Mouse (Mus musculus) liver, embryonic 14.5 days (tissue): Measurements from ENCODE around the gene Cdc42se2. TPM values are rescaled to one million over a fixed set of nuclear protein-coding genes. Genes with fewer than 3 reads are reported as not detected.

Experiments
- ATAC-seq: fragments of 200-750 bp; cut with Nextera tagmentation; 2 replicates; pipeline ENCODE4 v1.8.0; 2017; ENCODE audit warnings: moderate number of reproducible peaks, mild to moderate bottlenecking, moderate library complexity; ENCODE audit not compliant: insufficient read depth
- DNase-seq, 3 experiments: peaks; one replicate each; pipeline ENCODE4 v3.0.0-alpha.2; 2012 to 2013; ENCODE audit warnings: low read depth in 3 of 3, low spot score in 3 of 3
- H3K27ac ChIP-seq: fragments of 300-500 bp; sonication (generic); 2 replicates; pipeline ENCODE4 v1.5.1; 2014; ENCODE audit warnings: moderate library complexity, mild to moderate bottlenecking, control low read depth, inconsistent platforms
- H3K27me3 ChIP-seq: fragments of 300-500 bp; sonication (generic); 2 replicates; pipeline ENCODE4 v1.6.1; 2014; ENCODE audit warnings: mild to moderate bottlenecking, low read length, moderate library complexity; ENCODE audit not compliant: control insufficient read depth, insufficient read depth
- H3K36me3 ChIP-seq: fragments of 300-500 bp; sonication (generic); replicated peaks from 2 replicates; pipeline ENCODE4 v1.6.1; 2014; ENCODE audit warnings: low read depth; ENCODE audit not compliant: control insufficient read depth, insufficient read depth
- H3K4me1 ChIP-seq, 2 experiments: fragments of 200-500 bp in 1 of 2; fragments of 300-500 bp in 1 of 2; sonication (generic) in 1 of 2; replicated peaks; 2 replicates each; pipeline ENCODE4 v1.6.1; 2012 to 2014; ENCODE audit warnings: antibody characterized with exemption in 1 of 2, inconsistent platforms in 1 of 2, low read length in 1 of 2; ENCODE audit not compliant: control insufficient read depth in 2 of 2, insufficient read depth in 2 of 2
- H3K4me2 ChIP-seq: fragments of 300-500 bp; sonication (generic); 2 replicates; pipeline ENCODE4 v1.6.1; 2014; ENCODE audit warnings: low read depth, mild to moderate bottlenecking, control low read depth, moderate library complexity
- H3K4me3 ChIP-seq, 2 experiments: fragments of 200-500 bp in 1 of 2; fragments of 300-500 bp in 1 of 2; sonication (generic) in 1 of 2; 2 replicates each; pipeline ENCODE4 v1.5.1; 2012 to 2014; ENCODE audit warnings: low read depth in 2 of 2, low read length in 2 of 2, mild to moderate bottlenecking in 2 of 2, control low read depth in 1 of 2, inconsistent platforms in 1 of 2, moderate library complexity in 1 of 2; ENCODE audit not compliant: insufficient read depth in 1 of 2
- H3K9ac ChIP-seq: fragments of 300-500 bp; sonication (generic); replicated peaks from 2 replicates; pipeline ENCODE4 v1.6.1; 2014; ENCODE audit warnings: mild to moderate bottlenecking, control low read depth, moderate library complexity
- H3K9me3 ChIP-seq: fragments of 300-500 bp; sonication (generic); 2 replicates; pipeline ENCODE4 v1.6.1; 2016; ENCODE audit warnings: low read length, mixed read lengths; ENCODE audit not compliant: control insufficient read depth
- CTCF ChIP-seq: IDR thresholded peaks from 2 replicates; pipeline ENCODE4 v1.5.1; 2016; ENCODE audit warnings: antibody characterized with exemption, low read depth, control low read depth
- EP300 ChIP-seq: IDR thresholded peaks from 2 replicates; pipeline ENCODE4 v1.6.1; 2016; ENCODE audit warnings: antibody characterized with exemption, low read depth
- WGBS: fragments of 180-500 bp; shearing (Covaris S2); extraction: QIAGEN DNeasy Blood & Tissue Kit; methylation state at CpG from one replicate; pipeline ENCODE4 v1.1.7; 2014; ENCODE audit not compliant: insufficient replicate concordance; 5-methylcytosine and 5-hydroxymethylcytosine counted together
- polyA plus RNA-seq, 2 experiments: library from polyadenylated mRNA; depleted of rRNA in 1 of 2; stranded (reverse) in 1 of 2; unstranded in 1 of 2; fragments of >200 nt; fragmentation: Nextera tagmentation in 1 of 2; extraction: Ambion mirVana in 1 of 2; gene quantifications; 2 replicates each; pipeline versions ENCODE4 v1.2.1 to v1.2.3; 2012 to 2014

Cdc42se2 gene
- polyA plus RNA-seq, 2 experiments: 9.2 to 15.5 TPM

- DNase-seq (no peak), ATAC-seq (no peak)
- H3K9me3 ChIP-seq: no peaks in the 10 kb centered on the region
- H3K36me3 ChIP-seq: no peaks in the 10 kb centered on the region
- H3K4me3 ChIP-seq: no peak overlapping the region
- H3K27ac ChIP-seq: no peak overlapping the region
- no peak overlapping the region for H3K9ac ChIP-seq
- no peaks in the 10 kb centered on the region for H3K27me3 ChIP-seq
- WGBS: 58% methylated on average over 8 of the region's 8 CpGs
- TF ChIP-seq EP300 (no peak), CTCF (no peak)
- H3K4me1 ChIP-seq: peaks cover 0 to 6% of the 10 kb centered on the region in 2 experiments; a peak in 2 of 4 replicates
- H3K4me2 ChIP-seq: no peak overlapping the region
Measured at GRCm38 (mm10) chr11:54812812-54813516, 25.5 kb upstream of the Cdc42se2 start.

- Histone ChIP-seq H3K4me1 (peaks cover 0 to 12% of the 10 kb centered on the region in 2 experiments; a peak in 2 of 4 replicates), H3K36me3 (no peaks in the 10 kb centered on the region), H3K4me2 (no peak overlapping the region), H3K27ac (no peak overlapping the region), H3K27me3 (no peaks in the 10 kb centered on the region), H3K9me3 (no peaks in the 10 kb centered on the region), H3K9ac (no peak overlapping the region), H3K4me3 (no peak overlapping the region)
- ATAC-seq: no peak
- no peak for DNase-seq
- no peak for TF ChIP-seq CTCF
- TF ChIP-seq EP300: no peak
- 72% methylated on average over 4 of the region's 4 CpGs for WGBS
Measured at GRCm38 (mm10) chr11:54812314-54812713, 24.8 kb upstream of the Cdc42se2 start.

GRCm38 (mm10) chr11:54811054-54811453 lies 23.6 kb upstream of the Cdc42se2 start:
- H3K4me1 ChIP-seq: peaks cover 0 to 15% of the 10 kb centered on the region in 2 experiments; a peak in 2 of 4 replicates
- H3K4me3 ChIP-seq: no peak overlapping the region
- ATAC-seq (no peak), DNase-seq (no peak)
- no peak overlapping the region for H3K9ac ChIP-seq
- no peak overlapping the region for H3K4me2 ChIP-seq
- H3K27ac ChIP-seq: no peak overlapping the region
- 45% methylated on average over 3 of the region's 3 CpGs for WGBS
- no peaks in the 10 kb centered on the region for H3K9me3 ChIP-seq
- H3K27me3 ChIP-seq: no peaks in the 10 kb centered on the region
- H3K36me3 ChIP-seq: no peaks in the 10 kb centered on the region
- TF ChIP-seq EP300 (no peak), CTCF (no peak)

- no peak overlapping the region for H3K27ac ChIP-seq
- H3K4me1 ChIP-seq: peaks cover 0 to 15% of the 10 kb centered on the region in 2 experiments; a peak in 2 of 4 replicates
- DNase-seq: no peak
- no peaks in the 10 kb centered on the region for H3K36me3 ChIP-seq
- no peaks in the 10 kb centered on the region for H3K27me3 ChIP-seq
- no peak for ATAC-seq
- H3K9me3 ChIP-seq: no peaks in the 10 kb centered on the region
- TF ChIP-seq CTCF: no peak
- 59% methylated on average over 5 of the region's 5 CpGs for WGBS
- H3K9ac ChIP-seq: no peak overlapping the region
- H3K4me2 ChIP-seq: no peak overlapping the region
- no peak overlapping the region for H3K4me3 ChIP-seq
Measured at GRCm38 (mm10) chr11:54809582-54809981, 22.1 kb upstream of the Cdc42se2 start.

- TF ChIP-seq CTCF: no peak
- no peak for TF ChIP-seq EP300
- Histone ChIP-seq H3K9me3 (no peaks in the 10 kb centered on the region), H3K4me3 (no peak overlapping the region), H3K27ac (no peak overlapping the region), H3K27me3 (no peaks in the 10 kb centered on the region), H3K36me3 (no peaks in the 10 kb centered on the region), H3K9ac (no peak overlapping the region), H3K4me1 (peaks cover 0 to 15% of the 10 kb centered on the region in 2 experiments; a peak in 2 of 4 replicates), H3K4me2 (no peak overlapping the region)
- WGBS: 41% methylated on average over 4 of the region's 4 CpGs
- ATAC-seq: no peak
- DNase-seq: no peak
Measured at GRCm38 (mm10) chr11:54808177-54808576, 20.7 kb upstream of the Cdc42se2 start.
